Mouse (Mus musculus) cerebral cortex, adult 2 months (tissue): Measurements from ENCODE around the gene Taf5.

Experiments
- WGBS: fragments of 180-500 bp; shearing (Covaris S2); methylation state at CpG from one replicate; pipeline ENCODE4 v1.1.7; 2018; 5-methylcytosine and 5-hydroxymethylcytosine counted together

The Taf5 gene

GRCm38 (mm10) chr19:47067096-47067882 lies at the start of gene Taf5:
TSS of gene Taf5 (plus strand) at chr19:47067746.
- WGBS = 8% methylated on average over 49 of the region's 49 CpGs

GRCm38 (mm10) chr19:47017831-47018230 lies 49.7 kb upstream of the Taf5 start:
- WGBS = 14% methylated on average over 3 of the region's 3 CpGs

- WGBS = 21% methylated on average over 2 of the region's 2 CpGs
Measured at GRCm38 (mm10) chr19:47018330-47018729, 49.2 kb upstream of the Taf5 start.

GRCm38 (mm10) chr19:47019326-47019725 lies 48.2 kb upstream of the Taf5 start:
- WGBS = 39% methylated on average over 6 of the region's 6 CpGs

- 79% methylated on average over 4 of the region's 4 CpGs for WGBS
Measured at GRCm38 (mm10) chr19:47022709-47023108, 44.8 kb upstream of the Taf5 start.

- 81% methylated on average over 13 of the region's 13 CpGs for WGBS
Measured at GRCm38 (mm10) chr19:47023546-47023945, 44.0 kb upstream of the Taf5 start.

GRCm38 (mm10) chr19:47024954-47025353 lies 42.6 kb upstream of the Taf5 start:
- 61% methylated on average over 10 of the region's 10 CpGs for WGBS

GRCm38 (mm10) chr19:47026513-47026912 lies 41.0 kb upstream of the Taf5 start:
- 82% methylated on average over 4 of the region's 4 CpGs for WGBS

- 78% methylated on average over 9 of the region's 9 CpGs for WGBS
Measured at GRCm38 (mm10) chr19:47029796-47030195, 37.8 kb upstream of the Taf5 start.

GRCm38 (mm10) chr19:47031770-47032169 lies 35.8 kb upstream of the Taf5 start:
- 70% methylated on average over 6 of the region's 6 CpGs for WGBS

GRCm38 (mm10) chr19:47034916-47035315 lies 32.6 kb upstream of the Taf5 start:
- WGBS = 56% methylated on average over 4 of the region's 4 CpGs

- 73% methylated on average over 3 of the region's 3 CpGs for WGBS
Measured at GRCm38 (mm10) chr19:47036596-47036995, 30.9 kb upstream of the Taf5 start.

- 58% methylated on average over 3 of the region's 3 CpGs for WGBS
Measured at GRCm38 (mm10) chr19:47040720-47041473, 26.6 kb upstream of the Taf5 start.

- WGBS = 77% methylated on average over 3 of the region's 3 CpGs
Measured at GRCm38 (mm10) chr19:47043608-47044007, 23.9 kb upstream of the Taf5 start.

- WGBS = 91% methylated on average over 1 of the region's 1 CpGs
Measured at GRCm38 (mm10) chr19:47046343-47046742, 21.2 kb upstream of the Taf5 start.

- WGBS = 91% methylated on average over 13 of the region's 13 CpGs
Measured at GRCm38 (mm10) chr19:47047236-47047833, 20.2 kb upstream of the Taf5 start.

GRCm38 (mm10) chr19:47049061-47049460 lies 18.5 kb upstream of the Taf5 start:
- WGBS = 50% methylated on average over 4 of the region's 4 CpGs

- 6% methylated on average over 7 of the region's 7 CpGs for WGBS
Measured at GRCm38 (mm10) chr19:47049840-47050239, 17.7 kb upstream of the Taf5 start.

- WGBS = under 1% methylated on average over 75 of the region's 75 CpGs
Measured at GRCm38 (mm10) chr19:47050271-47051032, 17.1 kb upstream of the Taf5 start, which contains the start of gene Pcgf6. TSS of gene Pcgf6 (minus strand) at chr19:47050906.

- 81% methylated on average over 4 of the region's 4 CpGs for WGBS
Measured at GRCm38 (mm10) chr19:47052927-47053326, 14.6 kb upstream of the Taf5 start.

- WGBS = 94% methylated on average over 4 of the region's 4 CpGs
Measured at GRCm38 (mm10) chr19:47053471-47053870, 14.1 kb upstream of the Taf5 start.

- WGBS = 70% methylated on average over 1 of the region's 1 CpGs
Measured at GRCm38 (mm10) chr19:47057684-47058083, 9.9 kb upstream of the Taf5 start.
